Mouse (Mus musculus): ENCODE measurements at regions not wholly inside any gene's neighbourhood (a gene's known extent, or its start where the extent isn't known, plus 50 kb on each side); places are given as distances from the start of the nearest gene placed in this dataset.

DNA sequence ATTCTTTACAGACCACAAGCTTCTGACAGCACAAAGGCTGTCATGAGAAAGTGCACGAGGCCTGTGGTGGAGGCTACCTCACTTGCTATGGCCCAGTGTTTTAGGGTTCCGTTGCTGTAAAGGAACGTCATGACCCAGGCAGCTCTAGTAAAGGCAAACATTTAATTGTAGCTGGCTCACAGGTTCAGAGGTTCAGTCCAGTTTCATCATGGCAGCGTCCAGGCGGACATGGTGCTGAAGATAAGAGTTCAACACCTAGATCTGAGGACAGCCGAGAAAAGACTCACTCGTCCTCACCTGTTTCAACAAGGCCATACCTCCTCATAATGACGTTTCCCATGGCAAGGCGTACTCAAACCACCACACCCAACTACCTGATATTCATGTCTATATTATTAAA is 132.7 kb upstream of the Foxn2 start:
- no peak for ATAC-seq

DNA sequence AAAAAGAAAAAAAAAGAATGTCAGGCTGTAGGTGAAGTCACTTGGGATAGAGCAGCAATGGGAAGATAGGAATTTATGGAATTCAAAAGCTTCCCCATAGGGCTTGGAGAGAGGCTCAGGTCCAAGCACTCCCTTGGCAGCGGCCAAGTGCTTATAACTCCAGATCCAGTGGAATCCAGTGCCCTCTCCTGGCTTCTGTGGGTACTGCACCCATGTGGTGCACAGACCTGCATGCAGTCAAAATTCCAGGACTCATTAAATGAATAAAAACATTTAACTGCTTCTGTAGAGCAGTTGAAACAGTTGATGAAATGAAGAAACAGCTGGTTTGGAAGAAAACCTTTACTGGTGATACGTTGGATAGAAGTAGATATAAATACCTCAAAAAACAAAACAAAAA is 127.6 kb upstream of the Foxn2 start:
- no peak for ATAC-seq

- no peak for ATAC-seq
Measured at GRCm38 (mm10) chr17:88316213-88316967, 124.1 kb upstream of the Foxn2 start.

DNA sequence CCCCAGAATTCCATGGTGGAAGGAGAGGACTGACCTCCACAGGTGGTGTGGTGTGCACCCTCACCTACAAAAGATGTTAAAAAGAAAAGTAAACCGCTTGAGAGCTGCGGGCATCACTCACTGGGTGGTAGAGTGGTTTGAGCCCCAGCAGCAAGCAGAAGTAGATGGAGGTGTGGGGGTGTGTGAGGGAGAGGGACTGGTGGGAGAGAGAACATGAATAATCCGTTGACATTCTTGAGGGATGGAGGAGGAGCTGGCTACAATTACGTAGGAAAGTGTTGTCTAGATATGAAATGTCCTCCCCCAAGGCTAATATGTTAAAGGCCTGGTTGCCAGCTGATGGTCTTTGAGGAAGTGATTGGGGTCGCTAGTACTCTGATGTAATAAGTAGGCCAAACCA is 123.2 kb upstream of the Foxn2 start:
- ATAC-seq, result no peak

GRCm38 (mm10) chr17:88317806-88318205 is 122.7 kb upstream of the Foxn2 start:
- ATAC-seq, result no peak

GRCm38 (mm10) chr17:88318207-88318791 is 122.2 kb upstream of the Foxn2 start:
- ATAC-seq, result no peak

- no peak for ATAC-seq
Measured at GRCm38 (mm10) chr17:88318936-88319335, 121.6 kb upstream of the Foxn2 start.

GRCm38 (mm10) chr17:88320686-88321085 is 119.8 kb upstream of the Foxn2 start:
- no peak for ATAC-seq

GRCm38 (mm10) chr17:88325326-88325909 is 115.1 kb upstream of the Foxn2 start:
- no peak for ATAC-seq

DNA sequence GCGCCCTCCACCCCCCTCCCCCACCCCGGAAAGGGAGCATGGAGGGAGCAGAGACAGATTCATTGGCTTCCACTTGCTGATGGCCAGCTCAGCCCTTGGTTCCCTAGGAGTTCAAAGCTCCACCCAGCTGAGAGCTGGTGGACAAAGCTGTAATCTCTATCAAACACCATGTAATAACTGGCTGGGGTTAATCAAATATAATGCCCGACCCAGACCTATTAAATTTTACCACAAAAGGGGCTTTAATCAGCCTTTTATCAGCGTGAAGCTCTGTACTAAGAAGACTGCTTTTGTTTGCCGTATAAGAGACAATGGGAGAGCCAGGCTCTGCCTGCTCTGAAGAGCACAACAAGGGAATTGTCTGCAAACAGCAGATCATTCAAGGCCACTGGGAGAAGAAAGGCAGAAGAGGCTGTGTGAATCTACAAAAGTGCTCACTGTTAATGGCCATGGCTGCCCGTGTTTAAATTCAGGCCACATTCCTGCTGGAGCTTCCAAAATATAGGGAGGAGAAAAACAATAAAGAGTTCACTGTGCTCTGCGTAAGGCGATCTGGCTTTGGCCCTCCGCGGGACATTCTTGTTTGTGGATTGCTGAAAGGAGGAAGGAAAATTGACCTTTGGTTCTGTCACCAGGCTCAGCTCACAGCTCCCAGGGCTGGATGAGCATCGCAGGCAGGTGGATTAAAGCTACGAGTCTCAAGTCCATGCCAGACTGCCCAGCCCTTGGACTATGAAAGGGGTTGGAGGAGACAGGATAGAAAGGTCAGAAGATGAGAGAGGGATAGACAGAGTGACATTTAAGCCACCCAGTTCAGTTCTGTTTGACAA is 114.4 kb upstream of the Foxn2 start:
- ATAC-seq, result no peak

DNA sequence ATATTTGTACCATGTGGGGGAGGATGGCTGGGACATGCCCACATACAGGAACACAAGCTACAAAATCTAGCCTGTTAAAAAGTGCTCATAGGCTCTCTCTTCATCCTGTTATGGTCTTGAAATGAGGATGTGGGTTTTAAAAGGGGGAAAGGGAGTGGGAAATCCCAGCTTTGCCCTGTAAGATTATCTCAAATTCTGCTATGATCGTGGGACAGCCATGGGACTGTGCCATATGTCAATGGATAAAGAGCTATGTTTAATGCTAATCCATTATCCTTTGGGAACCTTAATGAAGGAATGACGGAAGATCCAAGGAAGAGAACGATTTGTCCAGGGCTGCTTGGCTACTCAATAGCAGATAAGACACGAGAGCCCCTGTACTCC is 113.8 kb upstream of the Foxn2 start:
- ATAC-seq, result no peak

- no peak for ATAC-seq
Measured at GRCm38 (mm10) chr17:88327791-88328190, 112.7 kb upstream of the Foxn2 start.

DNA sequence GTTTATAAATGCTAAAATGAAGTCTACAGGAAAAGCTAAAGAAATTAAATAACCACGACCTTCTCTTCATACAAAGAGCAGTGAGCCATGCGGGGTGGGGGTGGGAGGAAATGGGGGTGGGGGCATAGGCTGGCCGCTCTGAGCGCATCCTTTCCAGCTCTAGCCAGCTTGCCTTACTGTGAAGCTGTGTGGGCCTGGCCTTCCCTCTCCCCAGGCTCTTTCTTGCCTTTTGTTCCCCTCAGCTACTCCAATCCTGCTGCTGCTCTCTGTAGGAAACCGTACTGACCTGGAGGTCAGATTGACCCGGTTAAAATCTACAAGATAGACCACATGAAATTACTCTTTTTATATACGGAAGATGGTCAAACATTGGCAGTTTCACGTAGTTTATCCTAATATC is 111.7 kb upstream of the Foxn2 start:
- no peak for ATAC-seq

DNA sequence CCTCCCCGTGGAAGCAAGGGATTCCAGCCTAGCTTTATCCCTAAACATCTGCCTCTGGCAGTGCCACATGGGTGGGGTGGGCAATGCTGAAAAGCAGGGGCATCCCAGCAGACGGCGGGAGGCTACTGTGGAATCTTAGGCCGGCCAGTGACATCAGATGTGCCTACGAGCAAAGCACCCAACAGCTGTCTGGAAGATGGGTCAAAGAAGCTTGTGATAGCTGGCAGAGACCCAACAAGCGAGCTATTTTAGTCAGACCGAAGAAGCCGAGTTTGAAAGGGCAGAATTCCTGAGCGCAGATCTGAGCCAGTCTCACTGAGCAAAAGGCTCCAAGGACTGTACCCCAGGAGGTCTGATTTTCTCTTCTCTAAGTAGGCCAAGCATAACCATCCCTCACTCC is 110.8 kb upstream of the Foxn2 start:
- no peak for ATAC-seq

- ATAC-seq, result no peak
Measured at GRCm38 (mm10) chr17:88330129-88330528, 110.4 kb upstream of the Foxn2 start.

- no peak for ATAC-seq
Measured at GRCm38 (mm10) chr17:88333816-88334215, 106.7 kb upstream of the Foxn2 start.

GRCm38 (mm10) chr17:88335271-88335670 is 105.2 kb upstream of the Foxn2 start:
- ATAC-seq, result no peak

GRCm38 (mm10) chr17:88336140-88336769 is 104.3 kb upstream of the Foxn2 start:
- no peak for ATAC-seq

DNA sequence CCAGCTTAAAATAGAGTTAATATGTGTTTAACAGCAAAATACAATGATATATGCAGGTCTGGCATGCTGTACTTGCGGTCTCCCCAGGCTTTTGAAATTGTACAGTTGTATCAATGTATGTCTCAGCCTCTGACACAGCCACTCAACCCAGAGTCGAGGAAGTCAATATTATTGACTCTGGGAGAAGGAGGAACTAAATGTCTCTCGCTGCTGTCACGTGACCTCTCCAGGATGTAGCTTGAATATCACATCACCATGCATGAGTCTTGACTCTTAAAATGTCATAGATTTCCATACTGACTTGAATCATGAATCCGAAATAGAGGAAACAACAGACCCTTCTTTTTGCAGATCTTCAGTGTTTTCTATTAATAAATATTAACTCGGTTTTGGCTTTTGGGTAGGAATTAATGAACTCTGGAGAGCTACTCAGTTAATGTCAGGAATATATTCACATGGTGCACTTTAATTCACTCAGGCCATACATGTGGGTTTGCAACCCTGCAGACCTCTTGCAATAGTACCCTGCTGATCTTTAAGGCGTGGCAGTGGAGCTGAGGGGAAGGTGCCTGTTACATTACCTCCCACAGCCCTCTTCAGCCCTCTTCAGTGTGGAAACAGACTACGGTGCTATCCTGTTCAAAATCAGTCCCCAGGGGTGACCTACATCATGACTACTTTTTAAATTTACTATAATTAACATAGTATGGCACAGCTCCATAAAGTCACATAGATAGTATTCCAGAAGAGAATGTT is 102.7 kb upstream of the Foxn2 start:
- ATAC-seq, result peak; percentile 76

DNA sequence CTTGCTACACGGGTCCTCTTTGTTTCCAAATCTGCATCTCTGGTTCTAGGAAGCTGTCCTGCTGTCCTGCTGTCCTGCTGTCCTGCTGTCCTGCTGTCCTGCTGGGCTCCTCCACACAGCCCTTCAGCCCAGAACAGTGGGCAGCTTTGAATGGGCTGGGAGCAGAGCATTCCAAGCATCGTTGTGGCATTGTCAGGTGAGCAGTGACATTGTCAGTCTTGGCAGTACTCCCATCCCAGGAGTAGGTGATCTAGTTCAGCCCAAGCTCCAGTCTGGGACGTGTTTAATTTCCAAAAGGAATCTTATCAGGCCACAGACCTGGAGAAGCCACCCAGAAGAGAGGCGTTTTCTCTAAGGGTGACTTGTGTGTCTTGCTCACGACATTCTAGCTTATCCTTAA is 99.4 kb upstream of the Foxn2 start:
- no peak for ATAC-seq

- no peak for ATAC-seq
Measured at GRCm38 (mm10) chr17:88341599-88341998, 98.9 kb upstream of the Foxn2 start.

Measured in inflammation-experienced regulatory T-cells, adult 6 months (primary cell).